Mouse (Mus musculus) heart, postnatal 0 days (tissue): ENCODE results near the gene 1700012A03Rik.

Experiments used
- CTCF ChIP-seq: IDR thresholded peaks from 2 replicates; pipeline ENCODE4 v1.5.1; 2016; ENCODE audit warnings: antibody characterized with exemption, control low read depth, low read depth
- EP300 ChIP-seq: IDR thresholded peaks from 2 replicates; pipeline ENCODE4 v1.6.1; 2016; ENCODE audit warnings: antibody characterized with exemption, low read depth

DNA sequence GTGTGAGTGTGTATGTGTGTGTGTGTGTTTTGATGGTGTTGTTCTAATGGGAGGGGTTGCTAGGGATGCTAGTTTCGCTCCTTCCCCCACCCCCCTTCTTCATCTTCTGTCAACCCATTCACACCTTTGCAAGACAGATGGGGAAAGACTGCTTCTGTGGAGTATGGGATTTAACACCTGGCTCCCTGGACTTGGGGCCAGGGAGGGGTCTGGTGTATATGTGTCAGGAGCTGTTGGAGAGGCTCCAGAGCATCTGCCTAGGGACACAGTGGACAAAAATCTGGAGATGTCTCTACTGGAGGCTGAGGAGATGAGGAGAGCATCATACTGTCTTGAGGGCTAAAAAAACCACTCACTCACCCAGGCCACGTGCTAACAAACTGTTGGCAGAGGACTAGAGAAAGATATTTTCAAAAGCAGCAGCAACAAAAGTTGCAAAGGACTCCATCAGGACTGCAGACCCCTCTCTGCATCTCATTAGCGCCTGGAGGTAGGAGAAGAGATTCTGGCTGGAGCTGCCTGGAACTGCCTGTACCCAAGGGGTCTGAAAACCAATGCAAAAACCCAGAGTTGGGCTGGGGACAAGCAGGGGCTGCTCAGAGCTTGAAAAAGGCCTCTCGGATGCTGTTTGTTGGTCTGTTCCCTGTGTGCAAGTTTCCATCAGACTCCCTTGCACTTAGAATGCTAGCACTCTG lies 643 bp upstream of the 1700012A03Rik start:
- TF ChIP-seq CTCF: no peak
- no peak for TF ChIP-seq EP300
